Mouse (Mus musculus) central nervous system, embryonic 11.5 days (tissue): ENCODE measurements around the gene Klk4. TPM values are rescaled to one million over a fixed set of nuclear protein-coding genes. Genes with fewer than 3 reads are reported as not detected.

Experiments used
- polyA plus RNA-seq: library from polyadenylated mRNA; depleted of rRNA; stranded (reverse); fragments of >200 nt; gene quantifications from 2 replicates; pipeline ENCODE4 v1.2.3, GENCODE M21; 2012; rRNA removed

Klk4 gene
- polyA plus RNA-seq: 0.15 TPM in 1 of 2 replicates, not detected in the other

GRCm38 (mm10) chr7:43880912-43881311, at the start of gene Klk4:
TSS of gene Klk4 (plus strand) at chr7:43881160.

GRCm38 (mm10) chr7:43841701-43842100, 39.3 kb upstream of the Klk4 start, which contains the start of gene Klk5:
TSS of gene Klk5 (plus strand) at chr7:43841971.

GRCm38 (mm10) chr7:43933440-43933839, 52.5 kb downstream of the Klk4 start, which contains the start of gene Klk15:
TSS of gene Klk15 (plus strand) at chr7:43933740.

Other genes with a start within 250 kb of the Klk4 start
- gene Ceacam18, start 246.5 kb upstream of the Klk4 start, polyA plus RNA-seq: 0.04 TPM in 1 of 2 replicates, not detected in the other
- gene Siglece, start 221.0 kb upstream of the Klk4 start, polyA plus RNA-seq: 0.53 and 0.58 TPM in 2 replicates
- 12.8 and 13.0 TPM in 2 replicates for gene Ctu1, start 209.1 kb upstream of the Klk4 start, polyA plus RNA-seq
- gene Klk14, start 190.7 kb upstream of the Klk4 start, polyA plus RNA-seq: 0.13 and 0.22 TPM in 2 replicates
- gene Klk13, start 168.6 kb upstream of the Klk4 start, polyA plus RNA-seq: 0.16 and 0.27 TPM in 2 replicates
- not detected in 2 replicates for gene Klk12, start 112.3 kb upstream of the Klk4 start, polyA plus RNA-seq
- not detected in 2 replicates for gene Klk11, start 106.6 kb upstream of the Klk4 start, polyA plus RNA-seq
- 0.18 and 0.27 TPM in 2 replicates for gene Klk10, start 100.1 kb upstream of the Klk4 start, polyA plus RNA-seq
- 0.04 TPM in 1 of 2 replicates, not detected in the other for gene Klk9, start 89.3 kb upstream of the Klk4 start, polyA plus RNA-seq
- gene Klk8, start 83.6 kb upstream of the Klk4 start, polyA plus RNA-seq: 9.3 TPM in 2 replicates
- 0.07 and 0.12 TPM in 2 replicates for gene Klk7, start 69.9 kb upstream of the Klk4 start, polyA plus RNA-seq
- gene Klk6, start 56.7 kb upstream of the Klk4 start, polyA plus RNA-seq: 0.17 TPM in 1 of 2 replicates, not detected in the other
- gene Klk5, start 39.2 kb upstream of the Klk4 start, polyA plus RNA-seq: 0.05 and 0.07 TPM in 2 replicates
- gene Klk15, start 52.6 kb downstream of the Klk4 start, polyA plus RNA-seq: not detected in 2 replicates
- gene Klk1b8, start 69.5 kb downstream of the Klk4 start, polyA plus RNA-seq: not detected in 2 replicates
- gene Klk1b1, start 85.6 kb downstream of the Klk4 start, polyA plus RNA-seq: not detected in 2 replicates
- gene Klk1b9, start 94.9 kb downstream of the Klk4 start, polyA plus RNA-seq: not detected in 2 replicates
- gene Klk1b11, start 114.7 kb downstream of the Klk4 start, polyA plus RNA-seq: not detected in 2 replicates
- not detected in 2 replicates for gene Klk1b26, start 131.0 kb downstream of the Klk4 start, polyA plus RNA-seq
- not detected in 2 replicates for gene Klk1b27, start 171.1 kb downstream of the Klk4 start, polyA plus RNA-seq
- not detected in 2 replicates for gene Klk1b21, start 221.2 kb downstream of the Klk4 start, polyA plus RNA-seq
- gene Klk1b22, start 231.5 kb downstream of the Klk4 start, polyA plus RNA-seq: not detected in 2 replicates